Mouse (Mus musculus) granulocyte monocyte progenitor cell, adult 5-6 weeks (primary cell): ENCODE measurements around the gene Spag6l. TPM values are rescaled to one million over a fixed set of nuclear protein-coding genes. Genes with fewer than 3 reads are reported as not detected.

Experiments
- total RNA-seq, 2 experiments: library from RNA; stranded (forward) in 1 of 2; stranded (reverse) in 1 of 2; fragments of 200-712, 200-1000 nt in 1 of 2; fragments of >200 nt in 1 of 2; fragmentation: Nextera tagmentation in 1 of 2; gene quantifications; 2 replicates each; pipeline ENCODE4 v1.2.3; 2014 to 2017

Gene Spag6l
- total RNA-seq, 2 experiments from 2014 or later, result 0.52 to 0.60 TPM

Other genes with a start within 250 kb of the Spag6l start
- gene Fgd4, start 228.9 kb downstream of the Spag6l start, total RNA-seq (2014; fragmentation: Nextera tagmentation), result 18.9 and 26.8 TPM in 2 replicates
- gene Fgd4, start 228.9 kb downstream of the Spag6l start, total RNA-seq (2017), result 36.9 and 38.8 TPM in 2 replicates
- not detected in 2 replicates for gene Olfr19, start 153.1 kb downstream of the Spag6l start, total RNA-seq (2014; fragmentation: Nextera tagmentation)
- not detected in 2 replicates for gene Olfr19, start 153.1 kb downstream of the Spag6l start, total RNA-seq (2017)
- gene Igll1, start 34.5 kb upstream of the Spag6l start, total RNA-seq (2014; fragmentation: Nextera tagmentation), result 1.9 and 3.4 TPM in 2 replicates
- gene Igll1, start 34.5 kb upstream of the Spag6l start, total RNA-seq (2017), result 0.56 and 1.2 TPM in 2 replicates
- gene Top3b, start 41.3 kb upstream of the Spag6l start, total RNA-seq (2014; fragmentation: Nextera tagmentation), result 128 and 150 TPM in 2 replicates
- gene Top3b, start 41.3 kb upstream of the Spag6l start, total RNA-seq (2017), result 121 and 148 TPM in 2 replicates
- gene Vpreb1, start 41.4 kb upstream of the Spag6l start, total RNA-seq (2014; fragmentation: Nextera tagmentation), result not detected in 2 replicates
- 3.4 TPM in 1 of 2 replicates, not detected in the other for gene Vpreb1, start 41.4 kb upstream of the Spag6l start, total RNA-seq (2017)
- gene Ppm1f, start 67.0 kb upstream of the Spag6l start, total RNA-seq (2014; fragmentation: Nextera tagmentation), result 37.5 and 40.1 TPM in 2 replicates
- gene Ppm1f, start 67.0 kb upstream of the Spag6l start, total RNA-seq (2017), result 50.9 and 52.1 TPM in 2 replicates
- gene Mapk1, start 153.9 kb upstream of the Spag6l start, total RNA-seq (2014; fragmentation: Nextera tagmentation), result 119 and 120 TPM in 2 replicates
- gene Mapk1, start 153.9 kb upstream of the Spag6l start, total RNA-seq (2017), result 129 and 130 TPM in 2 replicates
- 5.8 TPM in 1 of 2 replicates, not detected in the other for gene Ypel1, start 240.2 kb upstream of the Spag6l start, total RNA-seq (2014; fragmentation: Nextera tagmentation)
- gene Ypel1, start 240.2 kb upstream of the Spag6l start, total RNA-seq (2017), result 1.4 and 2.8 TPM in 2 replicates